In genomic region chr5:52476826-52477225, GRCm38 (mm10) we compare ENCODE assay signal across 9 mouse cellular contexts. TPM values are rescaled to one million over a fixed set of nuclear protein-coding genes. Genes with fewer than 3 reads are reported as not detected.
DNase-seq lines count a peak whose midpoint lies in the region; ATAC-seq lines count a peak whose summit lies in the region.
"Had no signal": no experiment of that assay in that cellular context is flagged by ENCODE, and none has a peak within 500 bp of the region (broad histone marks: within the 10 kb centered on the region; RNA-seq: fewer than 3 reads in every experiment).

No protein-coding gene starts in this region.

- H3K27ac ChIP-seq in neural tube, embryonic 14.5 days (ENCODE audit: low read depth, low read length), result no peak overlapping the region

- peak overlapping the region; percentile 51; the same call in 1 of the 2 replicates for H3K9ac ChIP-seq in neural tube, embryonic 14.5 days (replicated peaks; ENCODE audit: low read depth, low read length)

- no peak for ATAC-seq in neural tube, embryonic 14.5 days (ENCODE audit: low read depth)

- no peaks in the 10 kb centered on the region for H3K9me3 ChIP-seq in neural tube, embryonic 14.5 days (ENCODE audit: control insufficient read depth, low read length)

- H3K4me3 ChIP-seq in neural tube, embryonic 14.5 days (ENCODE audit: low read depth, low read length), result peak overlapping the region; percentile 35; the same call in 1 of the 2 replicates

- WGBS in neural tube, embryonic 14.5 days, result 7% methylated on average over 7 of the region's 7 CpGs

- no peaks in the 10 kb centered on the region for H3K27me3 ChIP-seq in neural tube, embryonic 14.5 days (ENCODE audit: control insufficient read depth, insufficient read depth, low read length)

- peak overlapping the region; percentile 65 for H3K4me2 ChIP-seq in neural tube, embryonic 14.5 days (ENCODE audit: low read depth, low read length)

- H3K36me3 ChIP-seq in neural tube, embryonic 14.5 days (ENCODE audit: control insufficient read depth, insufficient read depth, low read length), result no peaks in the 10 kb centered on the region

- DNase-seq in layer of hippocampus, adult 9-11 months, result peak; percentile 29
- no peak for DNase-seq in layer of hippocampus, adult 9-10 months (ENCODE audit: low spot score)
- DNase-seq in heart, adult 18-20 months, result peak; percentile 42 to 43
- peak; percentile 13 for DNase-seq in kidney, postnatal 10 days
- DNase-seq in thymus, adult 18-20 months, result no peak
- no peak for DNase-seq in lung, postnatal 4 days
- no peak for DNase-seq in adipocyte (ENCODE audit: low spot score)

- H3K4me1 ChIP-seq in neural tube, embryonic 14.5 days (ENCODE audit: control insufficient read depth, insufficient read depth, low read length), result peaks cover 4% of the 10 kb centered on the region; the same call in 1 of the 2 replicates

RNA-seq across cellular contexts. Expression of gene Ccdc149, which starts 5.5 kb away (rescaled TPM):
- 1 to 10 TPM; 7.6 TPM for total RNA-seq in heart, adult 18-20 months (2021)
- 11.6 and 12.3 TPM in 2 replicates for polyA plus RNA-seq in neural tube, embryonic 14.5 days (2014; fragmentation: Nextera tagmentation; extraction: Ambion mirVana)
- total RNA-seq: MEL had no signal

Comparison
In these comparisons a context has a peak if more than half of its experiments do, and no peak if none do; other contexts are left out.
1. DNase-seq: peak in layer of hippocampus, adult 9-11 months (single experiment), heart, adult 18-20 months (2 of 2) and kidney, postnatal 10 days (single experiment); none in layer of hippocampus, adult 9-10 months (single experiment), thymus, adult 18-20 months (0 of 2), lung, postnatal 4 days (0 of 2) and adipocyte (single experiment).